Comparison of ENCODE assay signal across 25 mouse cellular contexts in the genomic region with DNA sequence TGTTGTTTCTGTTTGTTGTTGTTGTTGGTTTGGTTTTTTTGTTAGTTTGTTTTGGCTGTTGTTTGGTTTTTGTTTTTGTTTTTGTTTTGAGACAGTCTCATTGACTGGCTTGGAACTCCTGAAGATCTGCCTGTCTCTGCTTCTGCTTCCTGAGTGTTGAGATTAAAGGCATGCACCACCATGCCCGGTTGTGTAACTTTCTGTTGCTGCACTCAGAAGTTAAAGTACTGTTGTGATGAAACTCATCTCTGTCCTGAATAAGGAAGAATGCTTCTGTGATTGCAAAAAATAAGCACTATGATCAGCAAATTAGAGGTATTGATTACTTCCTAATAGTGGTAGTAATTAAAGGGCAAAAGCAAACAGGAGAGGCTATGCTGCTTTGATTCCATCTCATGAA. TPM values are rescaled to one million over a fixed set of nuclear protein-coding genes. Genes with fewer than 3 reads are reported as not detected.
DNase-seq lines count a peak whose midpoint lies in the region; ATAC-seq and TF ChIP-seq lines count a peak whose summit lies in the region.
"Had no signal": no experiment of that assay in that cellular context is flagged by ENCODE, and none has a peak within 500 bp of the region (broad histone marks: within the 10 kb centered on the region; RNA-seq: fewer than 3 reads in every experiment).

No protein-coding gene starts in this region.

- peaks cover 24% of the 10 kb centered on the region for H3K4me1 ChIP-seq in thymus, adult 2 months (replicated peaks; ENCODE audit: control insufficient read depth, insufficient read depth, low read length)
- no peaks in the 10 kb centered on the region for H3K4me1 ChIP-seq in hindbrain, embryonic 10.5 days (replicated peaks)
- H3K4me1 ChIP-seq: embryonic facial prominence, embryonic 12.5 days; embryonic facial prominence, embryonic 15.5 days; forebrain, embryonic 12.5 days; forebrain, embryonic 15.5 days; hindbrain, embryonic 13.5 days had no signal

- peaks cover 74% of the 10 kb centered on the region for H3K36me3 ChIP-seq in thymus, adult 2 months (ENCODE audit: control insufficient read depth, insufficient read depth, low read length)
- peaks cover 85% of the 10 kb centered on the region for H3K36me3 ChIP-seq in hindbrain, embryonic 10.5 days

- TF ChIP-seq CTCF in thymus, adult 2 months (IDR thresholded peaks at IDR 0.05; ENCODE audit: borderline replicate concordance, control insufficient read depth, extremely low read depth, insufficient read depth, low read length, poor library complexity), result no peak

- ATAC-seq in megakaryocyte, adult 5-6 weeks (ENCODE audit: poor library complexity, severe bottlenecking), result peak; percentile 88
- ATAC-seq: CD4-positive, CD25-positive, alpha-beta regulatory T cell, adult 4 months; forebrain, embryonic 15.5 days; hindbrain, embryonic 16.5 days had no signal

- H3K27me3 ChIP-seq in thymus, adult 2 months (ENCODE audit: control insufficient read depth, insufficient read depth, low read length), result no peaks in the 10 kb centered on the region
- H3K27me3 ChIP-seq in hindbrain, embryonic 10.5 days (ENCODE audit: insufficient read depth, poor library complexity, severe bottlenecking), result no peaks in the 10 kb centered on the region
- H3K27me3 ChIP-seq: embryonic facial prominence, embryonic 12.5 days; embryonic facial prominence, embryonic 15.5 days; forebrain, embryonic 12.5 days; forebrain, embryonic 15.5 days; hindbrain, embryonic 13.5 days had no signal

- H3K9me3 ChIP-seq in hindbrain, embryonic 10.5 days, result no peaks in the 10 kb centered on the region
- H3K9me3 ChIP-seq: embryonic facial prominence, embryonic 12.5 days; embryonic facial prominence, embryonic 15.5 days; forebrain, embryonic 12.5 days; forebrain, embryonic 15.5 days; hindbrain, embryonic 13.5 days had no signal

- TF ChIP-seq POLR2A in thymus, adult 2 months (IDR thresholded peaks at IDR 0.05; ENCODE audit: control insufficient read depth, extremely low read depth, insufficient read depth, low read length, poor library complexity), result no peak

- no peak for DNase-seq in thymus, adult 2 months
- DNase-seq in thymus, postnatal 10 days (ENCODE audit: low spot score in 2 of 2), result no peak
- peak; percentile 68 for DNase-seq in fat pad, adult 2 months (ENCODE audit: extremely low read depth, low read depth, low spot score)
- no peak for DNase-seq in lung, postnatal 25 days (ENCODE audit: low spot score)
- DNase-seq in kidney, adult 18-20 months, result no peak
- DNase-seq in hindbrain, embryonic 10.5 days (ENCODE audit: low spot score), result no peak
- DNase-seq: adrenal gland, postnatal 10 days; adrenal gland, postnatal 36 days; cerebellum, adult 11 months; cerebellum, adult 2 months; cerebellum, adult 9-11 months; cerebellum, postnatal 25 days; gastrocnemius, postnatal 25 days; heart, adult 11 months had no signal

- whole genome bisulfite sequencing in thymus, adult 2 months, result 13% methylated on average over 1 of the region's 1 CpGs
- WGBS in hindbrain, embryonic 10.5 days, result 90% methylated on average over 1 of the region's 1 CpGs

- H3K4me3 ChIP-seq in thymus, adult 2 months (ENCODE audit: control insufficient read depth, insufficient read depth, low read length), result no peak overlapping the region
- H3K4me3 ChIP-seq in hindbrain, embryonic 10.5 days, result no peak overlapping the region
- H3K4me3 ChIP-seq: embryonic facial prominence, embryonic 12.5 days; embryonic facial prominence, embryonic 15.5 days; forebrain, embryonic 12.5 days; forebrain, embryonic 15.5 days; hindbrain, embryonic 13.5 days had no signal

- H3K27ac ChIP-seq in thymus, adult 2 months (ENCODE audit: control insufficient read depth, insufficient read depth, low read length), result peak overlapping the region; percentile 36; the same call in 1 of the 2 replicates
- H3K27ac ChIP-seq in hindbrain, embryonic 10.5 days, result no peak overlapping the region
- H3K27ac ChIP-seq: embryonic facial prominence, embryonic 12.5 days; embryonic facial prominence, embryonic 15.5 days; forebrain, embryonic 12.5 days; forebrain, embryonic 15.5 days; hindbrain, embryonic 13.5 days had no signal

RNA-seq across cellular contexts. Expression of a gene that starts 30.6 kb away (rescaled TPM):
- 24.5 and 29.9 TPM in 2 replicates for polyA plus RNA-seq in thymus, adult 2 months (2012; rRNA removed)
- not detected in 2 replicates for total RNA-seq in megakaryocyte, adult 5-6 weeks (2015)
- total RNA-seq in megakaryocyte, adult 5-6 weeks (2017), result not detected in 2 replicates
- polyA plus RNA-seq in hindbrain, embryonic 10.5 days (2016; fragmentation: Nextera tagmentation; extraction: Ambion mirVana), result 2.5 and 3.3 TPM in 2 replicates
- total RNA-seq: common myeloid progenitor, adult 5-6 weeks; gastrocnemius, adult 8-10 months; hematopoietic stem cell, adult 5-6 weeks had no signal
- polyA plus RNA-seq: CD4-positive, CD25-positive, alpha-beta regulatory T cell, adult 4 months had no signal

RNA-seq across cellular contexts. Expression of a gene that starts 44.0 kb away (rescaled TPM):
- 17.4 and 18.2 TPM in 2 replicates for polyA plus RNA-seq in thymus, adult 2 months (2012; rRNA removed)
- 13.8 and 15.8 TPM in 2 replicates for total RNA-seq in megakaryocyte, adult 5-6 weeks (2015)
- 12.9 and 15.8 TPM in 2 replicates for total RNA-seq in megakaryocyte, adult 5-6 weeks (2017)
- 15.0 and 16.1 TPM in 2 replicates for polyA plus RNA-seq in hindbrain, embryonic 10.5 days (2016; fragmentation: Nextera tagmentation; extraction: Ambion mirVana)

RNA-seq across cellular contexts. Expression of a gene that starts 47.6 kb away (rescaled TPM):
- 161 and 186 TPM in 2 replicates for polyA plus RNA-seq in thymus, adult 2 months (2012; rRNA removed)
- 104 and 108 TPM in 2 replicates for total RNA-seq in megakaryocyte, adult 5-6 weeks (2015)
- total RNA-seq in megakaryocyte, adult 5-6 weeks (2017), result 26.5 and 38.4 TPM in 2 replicates
- 4.2 and 6.2 TPM in 2 replicates for polyA plus RNA-seq in hindbrain, embryonic 10.5 days (2016; fragmentation: Nextera tagmentation; extraction: Ambion mirVana)

Comparison
In these comparisons a context has a peak if more than half of its experiments do, and no peak if none do; other contexts are left out.
1. RNA of a gene that starts 47.6 kb away (polyA plus RNA-seq): 161 to 186 TPM in thymus, adult 2 months; 4.2 to 6.2 TPM in hindbrain, embryonic 10.5 days; every median in the first group is over 10 times any median in the second.